Mouse (Mus musculus) embryo, embryonic 11 days (tissue): ENCODE data around the gene Mpp2.
A peak's percentile ranks its signal among the peaks of the same experiment; 100 is the strongest.

Source experiments
- DNase-seq: peaks from one replicate; pipeline ENCODE4 v3.0.0-alpha.2; 2015

The Mpp2 gene

GRCm38 (mm10) chr11:102034887-102035286 is 53.4 kb downstream of the Mpp2 start:
- no peak for DNase-seq

- DNase-seq = no peak
These were observed 55.2 kb downstream of the Mpp2 start for GRCm38 (mm10) chr11:102033055-102033591.

- DNase-seq = no peak
These were observed 57.2 kb downstream of the Mpp2 start for GRCm38 (mm10) chr11:102031149-102031548.

GRCm38 (mm10) chr11:102029966-102030365 is 58.3 kb downstream of the Mpp2 start:
- no peak for DNase-seq

GRCm38 (mm10) chr11:102029304-102029703 is 59.0 kb downstream of the Mpp2 start:
- DNase-seq = no peak

- DNase-seq = no peak
These were observed 60.1 kb downstream of the Mpp2 start, which contains the start of gene Mpp3 for GRCm38 (mm10) chr11:102028087-102028816. Gene Mpp3 (minus strand): TSS chr11:102028461.

GRCm38 (mm10) chr11:102027361-102028017 is 60.8 kb downstream of the Mpp2 start:
- peak; percentile 35 for DNase-seq

GRCm38 (mm10) chr11:102026694-102027360 is 61.5 kb downstream of the Mpp2 start:
- DNase-seq = peak; percentile 92

GRCm38 (mm10) chr11:102025991-102026660 is 62.2 kb downstream of the Mpp2 start:
- no peak for DNase-seq

GRCm38 (mm10) chr11:102025354-102025753 is 63.0 kb downstream of the Mpp2 start:
- no peak for DNase-seq

GRCm38 (mm10) chr11:102024875-102025274 is 63.4 kb downstream of the Mpp2 start:
- no peak for DNase-seq

- no peak for DNase-seq
These were observed 64.1 kb downstream of the Mpp2 start for GRCm38 (mm10) chr11:102024084-102024758.

GRCm38 (mm10) chr11:102023406-102023805 is 64.9 kb downstream of the Mpp2 start:
- no peak for DNase-seq

GRCm38 (mm10) chr11:102021196-102021595 is 67.1 kb downstream of the Mpp2 start:
- DNase-seq = no peak

GRCm38 (mm10) chr11:102019736-102020135 is 68.6 kb downstream of the Mpp2 start:
- no peak for DNase-seq

- no peak for DNase-seq
These were observed 72.2 kb downstream of the Mpp2 start for GRCm38 (mm10) chr11:102016136-102016535.

- no peak for DNase-seq
These were observed 72.8 kb downstream of the Mpp2 start for GRCm38 (mm10) chr11:102015472-102015871.

GRCm38 (mm10) chr11:102013201-102013600 is 75.1 kb downstream of the Mpp2 start:
- no peak for DNase-seq

- DNase-seq = no peak
These were observed 76.8 kb downstream of the Mpp2 start for GRCm38 (mm10) chr11:102011510-102011909.

- peak; percentile 46 for DNase-seq
These were observed 78.2 kb downstream of the Mpp2 start for GRCm38 (mm10) chr11:102010140-102010539.

- no peak for DNase-seq
These were observed 79.2 kb downstream of the Mpp2 start for GRCm38 (mm10) chr11:102008954-102009637.

- no peak for DNase-seq
These were observed 79.9 kb downstream of the Mpp2 start for GRCm38 (mm10) chr11:102008372-102008771.
